Mouse (Mus musculus) lung, postnatal 25 days (tissue): Measurements from ENCODE around the gene Sec1.

Experiments
- DNase-seq: peaks from one replicate; pipeline ENCODE4 v3.0.0; 2022; ENCODE audit warnings: low spot score

Gene Sec1

DNA sequence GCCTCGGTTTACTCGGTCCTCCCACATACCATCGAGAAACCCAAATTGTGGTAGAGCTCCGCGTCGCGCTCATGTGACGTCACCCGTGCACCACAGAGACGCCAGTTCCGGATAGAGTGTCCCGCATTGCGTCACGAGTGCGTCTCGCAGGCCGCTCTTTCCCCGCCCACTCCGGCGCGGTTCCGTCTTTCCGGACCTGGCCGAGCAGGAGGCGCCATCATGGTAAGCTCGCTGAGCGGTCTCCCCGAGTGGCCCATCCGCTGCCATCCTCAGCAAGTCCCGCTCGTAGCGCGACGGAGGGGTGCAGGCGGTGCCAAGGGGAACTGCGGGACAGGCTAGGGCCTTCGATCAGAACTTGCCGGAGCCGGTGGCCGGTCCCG, 23.7 kb upstream of the Sec1 start, which contains the start of gene Sphk2:
Sphk2 (minus strand) TSS at position 85 of the 380 bp plus-strand sequence.
- DNase-seq, result peak; percentile 98

DNA sequence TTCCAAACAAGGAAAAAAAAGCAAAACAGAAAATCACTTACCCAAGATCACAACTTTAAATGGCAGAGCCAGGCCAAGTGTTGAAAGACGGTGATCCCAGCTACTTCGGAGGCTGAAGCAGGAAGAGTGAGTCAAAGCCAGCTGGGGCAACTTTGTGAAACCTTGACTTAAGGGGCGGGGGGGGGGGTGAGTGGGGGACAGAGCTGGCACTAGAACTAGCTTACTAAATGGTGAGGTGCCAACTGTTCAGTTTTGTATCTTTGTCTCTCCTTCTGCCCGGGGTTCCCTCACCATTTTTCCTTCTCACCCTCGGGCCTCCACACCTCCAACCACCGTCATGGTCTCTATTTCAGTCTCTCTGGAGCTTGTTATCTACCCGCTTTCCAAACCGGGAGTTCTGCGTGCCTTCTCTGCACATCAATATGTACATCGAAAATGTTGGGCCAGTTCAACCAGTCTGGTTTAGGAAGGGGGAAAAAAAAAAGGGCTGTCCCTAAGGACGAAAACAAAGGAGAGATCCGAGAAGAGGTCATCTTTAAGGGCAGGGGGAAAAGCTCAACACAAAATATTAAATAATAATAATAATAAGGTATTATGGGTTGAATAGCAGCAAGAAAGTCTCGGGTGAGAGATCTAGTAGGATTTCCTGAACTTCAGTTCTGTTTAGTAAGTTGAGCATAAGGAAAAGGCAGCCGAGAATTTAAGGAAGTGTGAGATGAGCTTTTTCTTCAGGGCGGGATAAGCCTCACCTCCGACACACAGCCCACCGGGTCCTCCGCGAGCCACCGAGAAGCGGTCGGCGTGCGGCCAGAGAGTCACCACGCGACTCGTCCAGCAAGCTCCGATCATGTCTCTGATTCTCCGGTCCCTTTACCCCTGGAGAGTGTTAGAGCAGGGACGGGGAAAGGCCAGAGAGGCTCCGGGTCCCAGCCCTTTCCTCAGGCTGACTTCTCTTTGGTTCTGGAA, 23.0 kb upstream of the Sec1 start:
- DNase-seq, result no peak

DNA sequence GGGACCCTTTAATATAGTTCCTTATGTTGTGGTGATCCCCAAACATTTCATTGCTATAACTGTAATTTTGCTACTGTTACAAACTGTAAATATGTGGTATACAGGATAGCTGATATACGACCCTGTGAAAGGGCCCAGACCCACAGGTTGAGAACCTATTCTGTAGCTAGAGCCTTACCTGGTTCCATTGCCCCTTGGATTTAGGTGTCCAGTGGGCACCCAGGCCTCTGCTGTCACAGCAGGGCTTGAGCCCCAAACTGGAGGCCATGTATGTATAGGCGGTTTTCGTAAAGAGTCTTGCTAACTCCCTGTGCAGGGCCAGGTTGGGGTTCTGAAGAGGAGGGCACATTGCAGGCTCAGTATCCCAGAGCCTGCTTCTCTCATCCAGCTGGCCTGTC, 22.3 kb upstream of the Sec1 start:
- no peak for DNase-seq

DNA sequence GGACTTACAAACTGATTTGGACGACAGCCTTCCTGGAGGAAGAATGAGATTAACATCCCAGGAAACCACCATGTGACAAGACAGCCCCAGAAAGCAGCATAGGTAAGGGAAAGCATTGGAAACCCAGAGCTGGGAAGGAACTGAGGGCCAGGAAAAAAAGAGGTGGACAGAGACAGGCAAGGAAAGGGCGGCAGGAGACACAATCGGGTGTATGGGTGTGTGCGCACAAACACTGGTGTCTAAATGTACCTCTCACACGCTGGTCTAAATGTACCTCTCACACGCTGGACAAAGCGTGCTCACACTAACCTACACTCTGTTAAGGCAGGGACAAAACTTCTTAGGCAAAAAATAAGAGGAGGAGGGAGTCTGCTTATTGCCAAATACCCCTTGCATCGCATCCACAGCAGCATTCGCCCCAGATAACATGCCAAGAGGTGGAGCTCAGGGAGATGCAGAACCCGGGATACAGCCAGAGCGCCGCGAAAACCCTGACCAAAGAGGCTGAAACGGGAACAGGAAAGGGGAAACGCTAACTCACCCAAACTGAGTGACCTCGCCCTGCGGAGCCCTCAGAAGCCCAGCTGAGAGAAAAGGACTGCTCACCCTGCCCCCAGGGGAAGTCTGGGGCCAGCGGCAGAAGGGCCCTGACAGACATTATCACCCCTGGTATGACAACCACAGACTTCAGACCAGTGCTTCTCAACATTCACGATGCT, 21.7 kb upstream of the Sec1 start:
- DNase-seq, result no peak

DNA sequence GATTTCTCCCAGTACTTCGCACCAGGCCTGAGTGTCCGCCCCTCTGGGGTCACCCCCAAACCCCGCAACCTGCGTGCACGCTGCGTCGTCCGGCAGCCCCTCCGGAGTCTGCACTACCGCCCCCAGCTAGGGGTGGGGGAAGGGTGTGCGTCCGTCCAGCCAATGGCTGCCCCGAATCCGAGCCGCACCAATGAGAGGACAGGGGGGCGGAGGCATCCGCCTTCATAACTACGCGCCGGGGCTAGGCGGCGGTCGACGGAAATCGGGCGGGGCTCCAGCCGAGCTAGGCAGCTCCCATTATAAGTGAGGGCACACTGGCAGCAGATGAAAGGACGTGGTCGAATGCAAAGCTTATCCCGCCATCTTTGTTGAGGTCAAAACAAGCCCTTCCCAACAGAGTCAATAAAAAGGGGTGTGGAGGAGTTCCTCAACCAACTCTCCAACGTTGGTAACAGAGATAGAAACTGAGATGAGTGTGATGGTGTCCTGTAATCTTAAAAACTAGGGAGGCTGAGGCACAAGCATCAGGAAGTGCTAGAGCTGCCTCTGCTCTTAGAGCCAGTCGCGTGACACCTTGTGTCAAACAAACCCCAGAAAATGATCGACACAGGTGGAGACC, 21.0 kb upstream of the Sec1 start, which contains the start of gene Rpl18:
Rpl18 (plus strand) TSS at position 368 of the 619 bp plus-strand sequence.
- peak; percentile 99 for DNase-seq

DNA sequence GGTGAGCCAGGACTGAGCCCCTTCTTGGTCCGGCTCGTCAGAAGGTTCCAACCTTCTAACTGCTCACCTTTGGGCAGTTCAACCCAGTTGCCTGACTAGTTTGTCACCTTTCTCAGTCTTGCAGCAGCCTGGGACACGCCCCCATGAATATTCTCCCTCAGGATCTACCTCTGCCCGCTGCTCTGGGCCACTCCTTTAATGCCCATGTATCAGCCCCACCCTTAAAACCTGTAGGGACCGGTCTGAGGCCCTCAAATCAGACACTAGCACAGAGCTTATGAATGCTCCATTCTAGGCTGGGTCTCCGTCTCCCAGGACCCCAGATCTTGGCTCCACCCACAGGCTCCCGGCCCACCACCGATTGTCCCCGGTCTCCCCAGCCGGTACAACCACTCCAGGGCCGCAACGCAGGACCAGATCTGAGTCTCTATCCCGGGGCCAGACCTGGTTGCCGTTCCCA, 20.5 kb upstream of the Sec1 start:
- DNase-seq, result no peak

DNA sequence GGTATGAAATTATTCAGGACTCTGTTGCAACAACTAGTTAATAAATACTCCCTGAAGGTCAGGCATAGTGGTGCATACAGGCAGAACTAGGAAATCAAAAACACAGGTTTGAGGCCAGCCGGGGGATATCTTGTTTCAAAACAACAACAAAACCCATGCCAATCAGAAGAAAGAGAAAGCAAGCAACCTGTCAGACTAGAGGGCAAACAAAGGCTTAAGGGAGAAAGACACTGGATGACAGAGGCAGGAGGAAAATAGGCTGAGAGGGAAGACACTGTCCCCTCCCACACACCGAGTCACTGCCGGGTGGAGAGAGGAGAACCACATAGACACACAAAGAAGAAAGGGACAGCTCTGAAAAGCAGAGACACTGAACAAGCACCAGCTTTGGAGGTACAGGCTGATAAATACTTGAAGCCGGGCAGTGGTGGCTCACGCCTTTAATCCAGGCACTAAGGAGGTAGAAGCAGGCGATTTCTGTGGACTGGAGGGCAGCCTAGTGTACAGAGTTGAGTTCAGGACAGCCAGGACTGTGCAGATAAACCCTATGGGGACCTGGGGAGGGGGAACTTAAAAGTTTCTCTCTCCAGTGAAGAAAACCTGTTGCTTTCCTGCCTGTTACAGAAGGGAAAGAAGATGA, 19.8 kb upstream of the Sec1 start:
- no peak for DNase-seq

DNA sequence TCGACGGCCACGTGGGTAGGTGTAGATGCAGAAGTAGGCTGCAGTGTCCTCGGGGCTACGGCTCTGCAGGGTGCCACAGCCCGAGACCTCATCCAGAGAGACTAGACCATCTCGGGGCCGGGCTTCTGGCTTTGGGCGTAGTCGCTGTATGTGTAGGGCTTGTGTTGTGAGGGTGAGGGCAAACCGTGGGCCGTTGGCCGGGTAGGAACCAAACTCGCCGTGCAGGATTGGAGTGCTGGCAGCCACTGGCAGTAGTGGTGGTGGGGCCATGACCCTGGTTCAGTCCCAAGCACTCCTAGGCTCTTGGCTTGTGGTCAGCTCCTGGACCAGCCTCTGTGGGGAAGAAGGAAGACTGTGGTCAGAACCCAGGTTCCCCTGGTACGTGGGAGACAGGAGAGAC, 19.2 kb upstream of the Sec1 start:
- no peak for DNase-seq

DNA sequence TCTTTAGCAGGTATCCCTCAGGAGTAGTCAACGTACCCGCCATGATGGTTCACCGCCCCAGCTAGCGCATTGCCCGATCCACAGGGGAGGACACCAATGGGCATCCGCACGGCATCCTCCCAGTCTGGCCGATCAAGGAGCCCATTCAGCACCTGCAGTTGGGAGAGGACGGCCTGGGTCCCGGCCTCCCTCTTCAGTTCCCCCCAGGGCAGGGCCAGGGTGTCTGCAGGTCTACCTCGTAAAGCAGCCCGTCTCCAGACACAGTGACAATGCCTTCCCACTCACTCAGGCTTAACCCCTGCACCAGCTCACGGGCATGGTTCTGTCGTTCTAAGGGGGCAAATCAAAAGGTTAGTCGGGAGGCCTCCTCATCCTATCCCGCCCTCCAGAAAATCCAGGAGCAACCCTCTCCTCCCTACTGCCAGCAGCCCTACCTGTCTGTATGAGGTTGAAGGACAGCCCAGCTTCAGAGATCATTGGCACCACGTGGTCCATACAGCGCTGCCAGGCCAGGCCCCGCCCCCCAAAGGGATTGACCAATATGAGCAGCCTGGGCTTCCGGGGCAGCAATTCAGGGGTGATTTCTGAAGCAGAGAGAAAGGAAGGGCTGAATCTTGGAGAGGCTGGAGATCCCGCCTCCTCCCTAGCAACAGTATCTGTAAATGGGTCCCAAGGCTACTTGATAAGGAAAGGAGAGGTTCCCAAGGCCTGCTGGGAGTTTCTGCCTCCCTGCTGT, 18.0 kb upstream of the Sec1 start:
- peak; percentile 89 for DNase-seq

DNA sequence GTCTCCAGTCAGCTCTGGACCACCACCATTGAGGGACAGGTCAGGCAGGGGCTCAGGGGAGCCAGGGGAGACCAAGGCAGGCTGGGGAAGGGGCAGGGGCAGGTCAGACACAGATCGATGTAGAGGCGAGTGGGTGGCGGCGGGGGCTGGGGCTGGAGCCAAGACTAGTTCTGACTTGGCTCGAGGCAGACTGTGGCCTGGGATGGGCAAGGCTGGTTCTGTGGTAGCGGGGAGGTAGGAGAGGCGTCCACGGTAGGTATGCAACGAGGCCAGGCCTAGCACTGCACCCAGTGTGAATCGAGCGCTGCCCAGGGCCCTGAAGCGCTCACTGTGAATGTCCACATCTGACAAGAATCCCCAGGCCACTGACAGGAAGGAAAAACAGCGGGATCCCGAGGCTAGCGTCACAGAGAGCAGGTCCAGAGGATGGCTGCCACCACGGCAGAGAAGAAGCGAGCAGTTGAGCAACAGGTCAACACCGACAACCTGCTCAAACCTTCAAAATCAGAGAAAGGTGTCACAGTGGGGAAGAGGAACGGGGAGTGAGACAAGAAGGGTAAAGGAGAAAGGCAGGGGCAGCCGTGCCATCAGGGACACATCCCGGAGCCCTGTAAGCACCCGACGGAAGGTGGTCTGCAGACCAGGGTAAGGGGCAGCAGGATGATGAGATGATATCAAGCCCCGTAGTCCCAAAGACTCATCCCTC, 17.3 kb upstream of the Sec1 start:
- DNase-seq, result no peak

DNA sequence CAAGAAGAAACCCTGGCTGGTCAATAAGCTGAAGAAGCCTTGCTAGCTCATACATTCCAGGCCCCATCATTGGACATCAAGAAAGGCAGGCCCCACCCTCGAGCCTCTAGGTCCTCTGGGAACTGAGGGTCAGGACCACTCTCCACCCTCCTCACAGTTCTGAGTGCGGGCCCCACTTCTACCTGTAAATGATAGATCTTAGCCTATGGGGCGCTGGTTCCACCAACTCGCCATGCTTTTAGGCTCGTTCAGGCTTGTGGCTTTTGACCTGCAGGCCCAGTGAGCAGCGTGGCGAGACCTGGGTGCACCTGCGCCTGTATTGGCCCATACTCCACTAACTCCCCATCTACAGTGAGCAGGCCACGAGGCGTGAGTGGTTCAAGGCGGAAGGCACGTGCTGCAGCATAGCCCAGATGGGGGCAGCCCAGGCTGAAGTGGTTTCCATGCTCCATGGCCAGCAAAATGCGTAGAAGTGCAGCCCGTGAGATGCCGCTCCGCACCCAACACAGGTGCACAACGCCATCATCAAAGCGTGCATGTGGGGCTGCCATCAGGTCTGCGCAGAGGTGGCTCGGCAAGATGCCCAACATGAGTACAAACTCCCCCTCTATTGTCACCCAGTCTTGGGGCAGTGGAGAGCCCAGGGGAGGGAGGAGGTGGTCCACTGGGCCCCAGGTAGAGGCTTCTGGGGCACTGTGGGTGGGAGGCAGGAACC, 16.4 kb upstream of the Sec1 start:
- DNase-seq, result no peak

DNA sequence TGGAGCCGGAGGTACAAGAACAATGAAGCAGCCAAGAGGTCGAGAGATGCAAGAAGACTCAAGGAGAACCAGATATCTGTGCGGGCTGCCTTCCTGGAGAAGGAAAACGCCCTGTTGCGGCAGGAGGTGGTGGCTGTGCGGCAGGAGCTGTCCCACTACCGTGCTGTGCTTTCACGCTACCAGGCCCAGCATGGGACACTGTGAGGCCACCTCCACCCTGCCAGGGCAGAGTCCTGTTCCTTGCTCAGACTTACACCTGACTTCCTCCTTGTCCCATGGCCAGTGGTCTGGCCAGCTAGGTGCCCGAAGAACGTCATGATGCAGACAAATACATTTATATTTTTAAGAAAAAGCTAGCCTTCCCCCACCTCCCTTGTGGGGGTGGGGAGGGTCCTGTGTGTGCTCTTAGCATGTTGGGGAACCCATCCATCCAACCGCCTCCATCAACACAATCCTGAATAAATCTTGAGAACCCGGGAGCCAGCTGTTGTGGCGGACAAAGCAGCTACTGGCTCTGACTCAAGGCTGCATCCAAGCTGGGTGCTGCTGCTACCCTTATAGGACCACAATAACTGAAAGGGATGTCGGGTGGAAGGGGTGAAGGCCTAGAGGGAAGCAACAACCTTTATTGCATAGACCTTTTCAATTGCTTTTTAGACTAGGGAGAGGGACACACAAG, 15.6 kb upstream of the Sec1 start:
- DNase-seq, result no peak

DNA sequence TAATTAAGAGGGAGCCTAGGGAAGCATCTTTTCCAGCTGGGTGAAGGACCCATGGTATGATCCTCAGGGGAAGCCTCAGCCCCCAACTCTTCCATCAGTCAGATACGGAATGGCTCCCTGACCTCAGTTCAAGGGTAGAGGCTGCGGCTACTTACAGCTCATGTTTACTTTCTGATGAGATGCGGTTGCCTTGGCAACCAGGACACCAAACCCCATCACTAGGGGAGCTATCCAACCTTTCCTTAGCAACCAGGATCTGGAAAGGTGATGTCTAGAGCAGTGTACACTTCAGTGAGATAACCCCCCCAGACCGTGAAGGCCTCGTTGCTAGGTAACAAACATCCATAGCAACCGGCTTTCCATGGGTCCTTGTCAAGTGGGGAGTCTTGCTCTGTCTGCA, 14.8 kb upstream of the Sec1 start:
- DNase-seq, result no peak

DNA sequence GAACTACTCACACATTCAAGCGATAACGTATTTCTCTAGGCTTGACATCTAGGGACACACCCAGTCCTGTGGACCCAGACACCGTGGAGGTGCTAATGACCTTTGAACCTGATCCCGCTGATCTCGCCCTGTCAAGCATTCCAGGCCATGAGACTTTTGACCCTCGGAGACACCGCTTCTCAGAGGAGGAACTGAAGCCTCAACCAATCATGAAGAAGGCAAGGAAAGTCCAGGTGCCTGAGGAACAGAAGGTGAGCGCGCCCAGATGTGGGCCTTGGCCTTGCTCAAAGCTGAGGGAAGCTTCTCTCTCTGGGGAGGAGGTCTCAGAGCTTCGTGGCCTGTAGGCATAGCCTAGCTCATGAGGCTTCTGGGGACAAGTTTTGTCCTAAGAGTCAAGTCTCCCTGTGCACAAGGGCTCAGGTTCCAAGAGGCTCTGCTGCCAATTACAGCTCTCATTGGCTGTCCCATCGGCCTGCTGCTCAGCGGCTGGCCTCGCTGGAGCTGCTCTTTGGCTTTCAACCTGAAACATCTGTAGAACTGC, 14.1 kb upstream of the Sec1 start:
- DNase-seq, result no peak

DNA sequence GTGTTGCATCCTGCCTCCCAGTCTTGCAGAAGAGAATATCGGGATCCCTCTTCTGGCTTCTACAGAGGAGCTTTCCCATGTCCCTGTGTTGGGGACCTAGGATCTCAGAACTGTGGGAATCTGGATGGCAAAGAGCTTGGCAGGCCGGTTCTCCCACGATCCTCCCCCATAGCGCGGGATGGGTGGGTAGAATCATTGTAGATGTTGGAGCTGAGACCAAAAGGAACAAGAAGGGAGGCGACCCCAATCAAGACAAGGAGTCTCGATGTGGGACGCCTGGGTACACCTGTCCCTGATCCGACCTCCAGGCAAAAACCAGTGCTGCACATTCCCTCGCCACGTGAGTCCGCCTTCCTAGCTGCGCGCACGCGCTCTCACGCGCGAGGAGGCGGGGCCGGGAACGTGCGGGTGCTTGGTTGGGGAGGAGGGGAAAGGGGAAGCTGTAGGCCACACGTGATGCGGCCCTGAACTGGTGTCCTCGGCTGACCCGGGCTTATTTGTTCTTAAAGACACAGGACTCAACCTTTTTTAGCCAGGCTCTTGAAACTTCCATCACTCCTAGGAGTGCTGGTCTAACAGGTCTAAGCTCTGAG, 13.3 kb upstream of the Sec1 start:
- DNase-seq, result peak; percentile 97

DNA sequence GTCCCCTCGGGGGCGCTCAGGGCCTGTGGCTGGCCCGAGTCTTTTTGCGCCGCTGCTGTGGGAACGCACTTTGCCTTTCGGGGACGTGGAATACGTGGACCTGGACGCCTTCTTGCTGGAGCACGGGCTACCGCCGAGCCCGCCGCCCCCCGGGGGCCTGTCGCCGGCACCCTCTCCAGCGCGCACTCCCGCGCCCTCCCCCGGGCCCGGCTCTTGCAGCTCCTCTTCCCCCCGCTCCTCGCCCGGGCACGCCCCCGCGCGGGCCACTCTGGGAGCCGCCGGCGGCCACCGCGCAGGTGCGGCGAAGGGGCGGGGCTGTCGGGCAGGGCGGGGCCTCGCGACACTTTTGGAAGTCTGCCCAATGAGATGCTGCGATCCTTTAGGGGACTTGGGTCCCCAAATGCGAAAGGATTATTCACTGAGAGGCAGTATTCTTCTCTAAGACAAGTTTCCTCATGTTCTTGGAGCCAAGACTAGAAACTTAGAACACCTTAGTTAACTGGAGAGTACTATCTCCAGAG, 12.6 kb upstream of the Sec1 start:
- DNase-seq, result peak; percentile 90

DNA sequence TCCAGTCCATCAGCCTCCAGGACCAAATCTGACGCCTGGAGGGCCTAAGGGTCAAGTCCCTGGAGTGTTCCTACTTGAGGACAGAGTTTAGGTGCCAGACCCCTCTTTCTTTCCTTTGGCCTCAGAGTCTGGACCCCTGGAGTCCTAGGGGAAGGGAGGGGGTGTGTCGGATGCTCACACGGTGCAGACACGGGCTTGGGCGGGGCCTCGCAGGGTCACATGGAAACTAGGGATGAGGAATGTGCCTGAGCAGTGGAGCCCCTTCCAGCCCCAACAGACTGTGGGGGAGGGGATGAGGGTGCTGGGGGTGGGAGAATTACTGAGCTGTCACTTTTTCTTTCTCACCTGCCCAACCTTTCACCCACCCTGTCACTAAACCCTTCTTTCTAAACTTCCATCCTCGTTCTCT, 11.7 kb upstream of the Sec1 start:
- peak; percentile 93 for DNase-seq

DNA sequence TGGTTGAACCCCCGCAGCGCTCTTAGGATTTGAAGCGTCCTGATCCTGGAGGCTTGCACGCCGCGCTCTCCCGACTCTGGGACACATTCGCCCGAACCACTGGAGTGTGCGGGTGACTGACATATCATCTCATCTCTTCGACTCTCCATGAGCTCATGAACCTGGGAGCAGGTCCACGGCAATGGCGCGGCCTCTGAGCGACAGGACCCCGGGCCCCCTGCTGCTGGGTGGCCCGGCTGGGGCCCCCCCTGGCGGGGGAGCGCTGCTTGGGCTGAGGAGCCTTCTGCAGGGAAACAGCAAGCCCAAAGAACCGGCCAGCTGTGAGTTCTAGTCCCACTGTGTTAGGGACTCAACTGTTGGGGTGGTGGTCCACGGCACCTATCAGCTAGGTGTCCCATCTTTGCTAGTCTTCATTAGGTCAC, 11.3 kb upstream of the Sec1 start:
- no peak for DNase-seq
